Mouse (Mus musculus) heart, embryonic 12.5 days (tissue): ENCODE measurements around the gene Ino80b. TPM values are rescaled to one million over a fixed set of nuclear protein-coding genes. Genes with fewer than 3 reads are reported as not detected.

Source experiments
- ATAC-seq: fragments of 200-750 bp; cut with Nextera tagmentation; 2 replicates; pipeline ENCODE4 v1.8.0; 2017; ENCODE audit warnings: moderate TSS enrichment, moderate library complexity; ENCODE audit not compliant: insufficient number of reproducible peaks, low FRiP score
- H3K27ac ChIP-seq: fragments of 300-500 bp; sonication (generic); 2 replicates; pipeline ENCODE4 v1.5.1; 2016; ENCODE audit warnings: mild to moderate bottlenecking, moderate library complexity; ENCODE audit not compliant: poor library complexity, severe bottlenecking
- H3K27me3 ChIP-seq: fragments of 300-500 bp; sonication (generic); replicated peaks from 2 replicates; pipeline ENCODE4 v1.6.1; 2016; ENCODE audit warnings: mild to moderate bottlenecking, moderate library complexity
- H3K36me3 ChIP-seq: fragments of 300-500 bp; sonication (generic); 2 replicates; pipeline ENCODE4 v1.6.1; 2016; ENCODE audit warnings: mild to moderate bottlenecking, moderate library complexity
- H3K4me1 ChIP-seq: fragments of 300-500 bp; sonication (generic); replicated peaks from 2 replicates; pipeline ENCODE4 v1.6.1; 2016; ENCODE audit warnings: mild to moderate bottlenecking
- H3K4me2 ChIP-seq: fragments of 300-500 bp; sonication (generic); 2 replicates; pipeline ENCODE4 v1.6.1; 2016; ENCODE audit warnings: mild to moderate bottlenecking, moderate library complexity
- H3K4me3 ChIP-seq: fragments of 300-500 bp; sonication (generic); 2 replicates; pipeline ENCODE4 v1.5.1; 2016; ENCODE audit warnings: mild to moderate bottlenecking
- H3K9ac ChIP-seq: fragments of 300-500 bp; sonication (generic); 2 replicates; pipeline ENCODE4 v1.6.1; 2016; ENCODE audit warnings: mild to moderate bottlenecking, moderate library complexity
- H3K9me3 ChIP-seq: fragments of 300-500 bp; sonication (generic); replicated peaks from 2 replicates; pipeline ENCODE4 v1.6.1; 2016; ENCODE audit warnings: mild to moderate bottlenecking, moderate library complexity
- WGBS: fragments of 180-500 bp; shearing (Covaris S2); methylation state at CpG from one replicate; pipeline ENCODE4 v1.1.7; 2016; 5-methylcytosine and 5-hydroxymethylcytosine counted together
- microRNA counts: library from miRNA; unstranded; fragments of <30 nt; microRNA quantifications from one replicate; lab custom pipeline; 2017
- microRNA-seq: library from miRNA; unstranded; fragments of <30 nt; microRNA quantifications from one replicate; pipeline ENCODE4, GENCODE M21; 2017
- polyA plus RNA-seq: library from polyadenylated mRNA; unstranded; fragments of >200 nt; fragmentation: Nextera tagmentation; extraction: Ambion mirVana; gene quantifications from 2 replicates; pipeline ENCODE4 v1.2.1, GENCODE M21; 2016

The Ino80b gene
- polyA plus RNA-seq, 1 experiment from 2014 or later, result 12.1 TPM

DNA sequence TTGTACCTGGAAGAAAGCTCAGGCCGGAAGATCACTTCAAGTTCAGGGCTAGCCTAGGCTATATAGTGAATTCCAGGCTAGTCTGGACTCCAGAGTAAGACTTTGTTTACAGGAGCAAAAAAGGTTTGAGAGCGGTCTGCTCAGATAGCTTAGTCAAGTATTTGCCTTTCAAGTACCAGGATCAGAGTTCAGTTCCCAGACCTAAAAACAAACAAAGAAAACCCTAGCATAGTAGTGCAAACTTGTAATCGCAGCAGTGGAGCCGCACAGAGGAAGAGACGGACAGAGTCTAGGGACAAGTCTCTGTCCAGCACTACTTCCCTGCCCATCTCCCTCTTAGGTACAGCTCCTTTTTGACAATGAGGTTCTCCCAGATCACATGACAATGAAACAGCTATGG lies 45.0 kb downstream of the Ino80b start:
- 94% methylated on average over 5 of the region's 5 CpGs for WGBS
- H3K4me1 ChIP-seq, result peaks cover 11% of the 10 kb centered on the region; the same call in 1 of the 2 replicates
- no peak overlapping the region for H3K4me2 ChIP-seq
- H3K9ac ChIP-seq, result no peak overlapping the region
- peaks cover 59% of the 10 kb centered on the region for H3K27me3 ChIP-seq
- H3K27ac ChIP-seq, result no peak overlapping the region
- H3K9me3 ChIP-seq, result no peaks in the 10 kb centered on the region
- peaks cover 23% of the 10 kb centered on the region for H3K36me3 ChIP-seq
- no peak overlapping the region for H3K4me3 ChIP-seq
- no peak for ATAC-seq

DNA sequence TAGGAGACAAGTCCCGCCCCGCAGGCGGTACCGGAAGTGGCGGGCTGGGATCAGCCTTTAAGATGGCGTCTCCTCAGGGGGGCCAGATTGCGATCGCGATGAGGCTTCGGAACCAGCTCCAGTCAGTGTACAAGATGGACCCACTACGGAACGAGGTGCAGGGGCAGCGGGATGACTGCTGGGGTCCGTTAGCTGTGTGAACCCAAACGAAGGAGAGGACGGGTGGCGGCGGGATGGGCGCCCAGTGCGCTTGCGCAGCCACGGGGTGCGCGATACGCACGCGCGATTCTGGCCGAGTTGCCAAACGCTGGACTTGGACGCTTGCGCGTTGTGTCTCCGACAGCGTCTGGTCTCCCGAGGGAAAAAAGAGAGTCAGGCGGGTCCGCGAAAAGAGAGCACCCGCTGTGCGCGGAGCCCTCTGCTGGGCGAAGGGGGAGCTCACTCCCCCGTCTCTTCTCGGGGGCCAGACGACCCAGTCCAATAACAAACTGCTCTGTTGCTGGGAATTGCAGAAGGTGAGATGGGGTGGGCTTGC lies 46.8 kb downstream of the Ino80b start:
- Histone ChIP-seq H3K27me3 (peaks cover 59% of the 10 kb centered on the region), H3K4me1 (peaks cover 11% of the 10 kb centered on the region; the same call in 1 of the 2 replicates), H3K36me3 (peaks cover 23% of the 10 kb centered on the region), H3K9ac (peak overlapping the region; percentile 71), H3K4me3 (peak overlapping the region; percentile 62), H3K9me3 (no peaks in the 10 kb centered on the region), H3K4me2 (peak overlapping the region; percentile 97), H3K27ac (peak overlapping the region; percentile 38; the same call in 1 of the 2 replicates)
- WGBS, result under 1% methylated on average over 46 of the region's 46 CpGs
- ATAC-seq, result peak; percentile 94

GRCm38 (mm10) chr6:83077630-83078323 lies 47.5 kb downstream of the Ino80b start, which contains the start of gene Pcgf1:
TSS of gene Pcgf1 (plus strand) at chr6:83077869.
- no peaks in the 10 kb centered on the region for H3K9me3 ChIP-seq
- under 1% methylated on average over 54 of the region's 54 CpGs for WGBS
- peak within 1 kb of the TSS; percentile 62 for H3K4me3 ChIP-seq
- peaks cover 58% of the 10 kb centered on the region for H3K27me3 ChIP-seq
- H3K4me1 ChIP-seq, result peaks cover 11% of the 10 kb centered on the region; the same call in 1 of the 2 replicates
- H3K36me3 ChIP-seq, result peaks cover 23% of the 10 kb centered on the region
- H3K9ac ChIP-seq, result peak within 1 kb of the TSS; percentile 71
- H3K27ac ChIP-seq, result peak within 1 kb of the TSS; percentile 38; the same call in 1 of the 2 replicates
- H3K4me2 ChIP-seq, result peak within 1 kb of the TSS; percentile 97
- ATAC-seq, result peak; percentile 52

- no peaks in the 10 kb centered on the region for H3K9me3 ChIP-seq
- WGBS, result 20% methylated on average over 2 of the region's 2 CpGs
- no peak overlapping the region for H3K4me2 ChIP-seq
- no peak for ATAC-seq
- 0 out of 2 replicates have a peak, but pooled peaks cover 3% of the 10 kb centered on the region for H3K36me3 ChIP-seq
- no peak overlapping the region for H3K9ac ChIP-seq
- H3K4me1 ChIP-seq, result peaks cover 22% of the 10 kb centered on the region
- peaks cover 75% of the 10 kb centered on the region for H3K27me3 ChIP-seq
- no peak overlapping the region for H3K27ac ChIP-seq
- no peak overlapping the region for H3K4me3 ChIP-seq
These were observed 50.3 kb downstream of the Ino80b start for GRCm38 (mm10) chr6:83074979-83075378.

MicroRNAs within 50 kb of the gene (microRNA counts, 519-probe panel; counts per million panel counts)
- not detected for microRNA mmu-miR-3470a+mmu-miR-3470b (lab: Ali Mortazavi, UCI)

Small RNAs within 50 kb of the gene (microRNA-seq; reads per million reads assigned to microRNA genes)
- gene Mir3470a, result not detected

Other genes starting within 250 kb of the Ino80b start
- gene Sema4f, start 185.7 kb downstream of the Ino80b start, polyA plus RNA-seq, result 0.26 and 0.37 TPM in 2 replicates
- gene M1ap, start 178.5 kb downstream of the Ino80b start, polyA plus RNA-seq, result 0.57 and 1.4 TPM in 2 replicates
- gene Dok1, start 92.0 kb downstream of the Ino80b start, polyA plus RNA-seq, result 8.1 and 11.3 TPM in 2 replicates
- 5.7 and 8.0 TPM in 2 replicates for gene Loxl3, start 91.3 kb downstream of the Ino80b start, polyA plus RNA-seq
- gene Aup1, start 70.9 kb downstream of the Ino80b start, polyA plus RNA-seq, result 120 and 131 TPM in 2 replicates
- gene Htra2, start 70.2 kb downstream of the Ino80b start, polyA plus RNA-seq, result 86.7 and 86.9 TPM in 2 replicates
- 0.48 and 0.64 TPM in 2 replicates for gene Dqx1, start 67.6 kb downstream of the Ino80b start, polyA plus RNA-seq
- 0.18 and 0.24 TPM in 2 replicates for gene Tlx2, start 55.1 kb downstream of the Ino80b start, polyA plus RNA-seq
- 12.5 and 14.9 TPM in 2 replicates for gene Pcgf1, start 47.6 kb downstream of the Ino80b start, polyA plus RNA-seq
- 0.36 TPM in 1 of 2 replicates, not detected in the other for gene Lbx2, start 39.1 kb downstream of the Ino80b start, polyA plus RNA-seq
- gene Ccdc142, start 23.8 kb downstream of the Ino80b start, polyA plus RNA-seq, result 1.3 and 1.9 TPM in 2 replicates
- gene Gm42688, start 23.8 kb downstream of the Ino80b start, polyA plus RNA-seq, result 2.2 and 2.4 TPM in 2 replicates
- 155 and 156 TPM in 2 replicates for gene Mrpl53, start 16.4 kb downstream of the Ino80b start, polyA plus RNA-seq
- gene Mogs, start 9.9 kb downstream of the Ino80b start, polyA plus RNA-seq, result 30.7 and 30.8 TPM in 2 replicates
- 87.6 and 91.3 TPM in 2 replicates for gene Wbp1, start 3.9 kb downstream of the Ino80b start, polyA plus RNA-seq
- gene Rtkn, start 10.0 kb upstream of the Ino80b start, polyA plus RNA-seq, result 20.3 and 22.0 TPM in 2 replicates
- gene Wdr54, start 31.0 kb upstream of the Ino80b start, polyA plus RNA-seq, result 4.2 and 6.8 TPM in 2 replicates
- 0.17 and 0.39 TPM in 2 replicates for gene 1700003E16Rik, start 31.0 kb upstream of the Ino80b start, polyA plus RNA-seq
- 86.9 and 89.0 TPM in 2 replicates for gene Dctn1, start 40.5 kb upstream of the Ino80b start, polyA plus RNA-seq
- gene Slc4a5, start 94.4 kb upstream of the Ino80b start, polyA plus RNA-seq, result 0.27 and 0.52 TPM in 2 replicates
- 38.9 TPM in 2 replicates for gene Mthfd2, start 200.5 kb upstream of the Ino80b start, polyA plus RNA-seq
- gene Mob1a, start 200.6 kb upstream of the Ino80b start, polyA plus RNA-seq, result 42.6 and 43.3 TPM in 2 replicates
- gene Bola3, start 223.7 kb upstream of the Ino80b start, polyA plus RNA-seq, result 262 and 274 TPM in 2 replicates